Mouse (Mus musculus): ENCODE results near the gene Wfdc1. TPM values are rescaled to one million over a fixed set of nuclear protein-coding genes. Genes with fewer than 3 reads are reported as not detected.
A peak's percentile ranks its signal among the peaks of the same experiment; 100 is the strongest.

Gene Wfdc1
- 10 to 100 TPM; 65.6 to 68.3 TPM for total RNA-seq (2021)
- long read RNA-seq, experiment 1, transcript Wfdc1-201 (7 exons, 1,371 nt) = major isoform, 44 of 52 reads
- long read RNA-seq, experiment 1, partial matches to known transcripts = 4 of 52 reads
- long read RNA-seq, experiment 1, other reads (novel, unspliced or antisense) = 3 of 52 reads
- long read RNA-seq, experiment 2, transcript Wfdc1-201 (7 exons, 1,371 nt) = major isoform, 51 of 64 reads
- long read RNA-seq, experiment 2, partial matches to known transcripts = 5 of 64 reads
- long read RNA-seq, experiment 2, other reads (novel, unspliced or antisense) = 6 of 64 reads

DNA sequence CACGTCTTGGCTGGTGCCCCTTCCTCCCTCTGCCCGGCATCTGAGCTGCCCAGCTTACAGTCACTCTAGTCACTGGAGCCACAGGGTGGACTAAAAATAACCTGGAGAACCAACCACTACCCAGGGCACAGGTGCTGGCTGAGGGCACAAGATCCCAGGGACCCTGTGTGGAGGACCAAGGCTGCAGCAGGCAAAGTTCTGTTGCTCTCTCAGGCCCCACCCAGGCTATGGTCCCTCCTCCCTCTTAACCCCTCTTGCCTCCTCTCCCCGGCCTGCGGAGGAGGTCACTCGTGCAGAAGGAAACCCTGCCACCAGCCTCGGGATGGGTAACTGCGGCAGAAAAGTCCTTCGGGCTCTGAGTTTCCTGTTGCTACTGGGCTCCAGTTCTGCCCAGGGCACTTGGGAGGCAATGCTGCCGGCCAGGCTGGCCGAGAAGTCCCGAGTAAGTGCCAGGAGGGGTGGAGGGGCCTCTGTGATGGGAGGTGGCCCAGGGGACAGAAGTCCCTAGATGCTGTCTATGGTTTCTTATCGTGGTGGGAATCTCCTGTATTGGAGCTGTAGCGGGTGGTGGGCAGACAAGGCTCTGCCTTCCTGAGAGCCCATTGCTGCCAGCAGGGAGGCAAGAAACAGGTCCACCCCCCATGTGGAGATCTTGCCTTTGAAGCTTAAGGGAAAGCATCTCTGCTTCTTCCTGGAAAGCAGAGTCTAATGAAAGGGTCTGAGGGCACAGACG lies at the start of gene Wfdc1:
TSS of gene Wfdc1 (plus strand) at position 147 of the 733 bp plus-strand sequence.
- intact Hi-C loops (cut with DNase I; ENCODE audit: low total_unique reads) = no loop called here

DNA sequence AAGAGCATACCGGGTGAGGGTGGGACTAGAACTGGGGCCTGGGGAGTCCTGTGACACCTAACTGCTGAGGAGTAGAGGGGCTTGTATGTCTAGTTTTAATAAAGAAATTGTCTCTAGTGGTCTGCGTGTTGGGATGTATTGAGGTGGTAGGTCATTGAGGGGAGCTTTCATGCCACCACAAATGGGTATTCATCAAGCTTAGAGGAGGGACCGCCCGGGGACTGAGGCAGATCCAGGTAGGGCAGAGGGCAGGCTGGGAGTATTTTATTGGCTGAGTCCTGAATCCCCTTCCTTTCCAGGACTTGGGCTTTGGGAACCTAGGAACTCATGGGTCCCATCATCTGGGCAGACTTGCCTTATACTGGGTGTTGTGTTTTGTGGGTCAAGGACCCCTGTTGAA lies 49.4 kb upstream of the Wfdc1 start:
- intact Hi-C loops (cut with DNase I; ENCODE audit: low total_unique reads) = no loop called here
- no peak for DNase-seq

More for the DNA sequence above, at the start of gene Wfdc1:
- DNase-seq = peak; percentile 73

DNA sequence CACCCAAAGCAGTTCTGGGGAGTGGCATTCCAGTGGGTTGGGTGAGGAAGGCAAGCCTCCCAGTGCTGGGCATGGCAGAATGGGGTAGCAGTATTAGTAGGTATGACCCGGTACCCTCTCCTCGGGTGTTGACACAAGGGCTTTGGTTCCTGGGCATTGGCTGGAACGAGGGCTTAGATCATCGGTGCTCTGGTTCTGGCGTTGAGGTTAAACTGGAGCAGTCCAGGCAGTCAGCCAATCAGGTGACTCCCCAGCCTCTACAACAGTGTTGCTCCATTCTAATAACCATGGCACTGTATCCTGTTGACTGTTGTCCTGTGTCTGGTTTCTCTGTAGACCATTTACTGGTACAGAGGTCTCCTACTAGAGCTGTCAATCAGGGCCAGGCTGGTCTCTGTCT lies 48.6 kb upstream of the Wfdc1 start:
- intact Hi-C loops (cut with DNase I; ENCODE audit: low total_unique reads) = no loop called here
- no peak for DNase-seq

DNA sequence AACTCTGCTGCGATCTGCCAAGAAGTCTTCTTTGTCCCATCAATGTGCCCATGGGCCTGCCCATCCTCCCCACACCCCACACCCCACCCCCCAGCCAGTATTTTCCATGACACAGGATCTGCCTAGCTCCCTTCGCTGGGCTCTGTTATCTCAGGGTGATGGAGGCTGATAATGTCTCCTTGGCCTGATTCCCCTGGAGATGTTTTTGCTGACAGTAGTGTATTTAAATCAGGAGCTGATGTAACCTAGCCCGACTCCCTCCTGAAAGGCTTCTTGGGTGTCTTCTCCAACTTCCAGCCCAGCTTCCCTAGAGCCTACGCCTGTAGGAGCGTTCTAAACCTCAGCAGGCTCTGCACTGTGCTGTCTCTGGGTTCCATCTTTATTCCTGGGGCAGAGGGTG lies 47.3 kb upstream of the Wfdc1 start:
- intact Hi-C loops (cut with DNase I; ENCODE audit: low total_unique reads) = no loop called here

DNA sequence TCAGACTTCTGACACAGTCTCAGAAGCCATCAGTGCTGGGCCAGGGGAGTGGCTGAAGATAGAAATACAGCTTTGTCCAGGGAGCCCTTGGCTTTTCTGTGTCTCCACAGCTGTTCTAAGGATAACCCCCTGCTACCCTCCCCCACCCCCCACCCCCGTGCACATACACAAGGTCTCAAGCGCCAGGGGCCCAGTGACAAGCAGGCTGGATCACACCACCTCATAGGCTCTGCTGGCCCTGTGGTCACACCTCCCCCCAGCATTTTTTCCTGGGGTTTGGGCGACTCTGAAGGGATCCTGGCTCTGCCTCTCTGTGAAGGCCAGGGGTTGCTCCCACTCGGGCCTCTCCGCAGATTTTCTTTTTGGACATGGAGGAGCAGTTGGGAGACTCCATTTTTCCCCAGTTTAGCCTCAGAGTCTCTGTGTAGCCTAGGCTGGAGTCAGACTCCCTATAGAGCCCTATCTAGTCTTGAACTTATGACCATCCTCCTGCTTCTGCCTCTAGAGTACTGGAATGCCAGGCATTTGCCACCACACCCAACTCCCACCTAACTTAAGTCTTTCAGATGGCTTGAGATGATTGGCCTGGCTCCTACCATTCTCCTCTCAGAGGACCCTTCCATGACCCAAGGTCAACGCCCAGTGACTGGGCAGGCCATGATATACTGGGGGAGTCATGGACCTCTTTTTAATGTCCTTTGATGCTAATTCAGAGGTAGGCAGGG lies 45.9 kb upstream of the Wfdc1 start:
- intact Hi-C loops (cut with DNase I; ENCODE audit: low total_unique reads) = no loop called here
- DNase-seq = no peak

More for the DNA sequence above, 47.3 kb upstream of the Wfdc1 start:
- no peak for DNase-seq

DNA sequence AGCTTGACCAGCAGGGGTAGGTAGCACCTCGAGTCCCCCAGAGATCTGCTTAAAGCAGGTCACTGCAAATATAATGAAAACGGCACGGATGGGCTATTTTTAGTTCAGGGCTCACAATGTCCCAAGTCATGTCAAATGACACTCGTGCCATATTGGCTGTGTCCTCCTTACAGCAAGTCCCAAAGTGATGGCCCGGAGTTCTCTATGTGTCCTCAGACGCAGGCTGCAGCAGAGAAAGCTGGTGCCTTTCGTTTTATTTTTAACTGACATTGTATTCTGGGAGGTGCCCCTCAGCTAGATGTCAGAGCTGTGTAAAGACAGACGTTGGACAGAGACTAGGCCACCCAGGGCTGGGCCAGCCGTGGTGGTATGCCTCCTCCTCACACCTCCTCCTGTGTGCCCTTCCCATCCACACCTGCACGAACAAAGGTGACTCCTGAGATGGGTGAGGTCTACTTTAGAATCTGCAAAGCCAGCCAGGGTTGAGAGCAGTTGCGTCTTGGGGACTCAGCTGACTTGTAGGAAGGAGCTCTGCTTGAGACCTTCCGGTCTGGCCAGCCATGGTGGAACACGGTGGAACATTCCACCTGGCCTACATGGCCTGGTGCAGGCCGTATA lies 45.2 kb upstream of the Wfdc1 start:
- no peak for DNase-seq

DNA sequence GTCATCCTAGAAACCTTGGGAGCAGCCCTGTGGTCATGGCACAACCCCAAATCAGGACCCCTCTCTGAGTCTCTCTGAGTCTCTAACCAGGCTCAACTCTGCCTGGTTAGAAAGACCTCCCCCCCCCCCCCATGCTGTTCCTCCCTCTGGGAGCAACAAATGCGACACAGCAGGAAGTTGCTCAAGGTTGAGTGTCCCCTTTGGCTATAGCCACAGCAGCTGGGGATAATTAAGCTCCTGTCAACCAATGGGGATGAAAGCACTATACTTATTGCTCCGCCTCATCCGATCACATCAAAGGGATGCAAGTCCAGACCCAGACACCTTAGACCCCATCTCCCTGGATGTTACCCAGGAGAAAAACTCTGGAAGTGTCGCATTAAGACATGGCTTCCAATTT lies 43.6 kb upstream of the Wfdc1 start:
- intact Hi-C loops (cut with DNase I; ENCODE audit: low total_unique reads) = no loop called here
- no peak for DNase-seq

More for the DNA sequence above, 45.2 kb upstream of the Wfdc1 start:
- intact Hi-C loops (cut with DNase I; ENCODE audit: low total_unique reads) = no loop called here

DNA sequence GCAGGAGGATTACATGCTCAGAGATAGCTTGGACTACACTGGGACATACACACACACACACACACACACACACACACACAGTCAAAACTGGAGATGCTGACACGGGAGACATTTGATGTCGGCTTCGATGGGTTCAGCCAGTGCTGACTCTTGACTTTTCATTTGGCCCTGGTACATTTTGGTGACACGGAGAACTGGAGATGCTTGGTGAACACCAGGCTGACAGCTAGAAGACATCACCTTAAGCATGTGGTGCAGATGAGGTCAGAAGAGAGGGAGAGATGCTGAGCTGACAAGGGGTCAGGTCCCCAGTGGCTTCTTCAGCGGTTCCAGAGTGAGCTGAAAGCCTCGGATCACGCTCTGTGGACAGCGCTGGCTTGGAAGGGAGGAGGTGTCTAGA lies 43.1 kb upstream of the Wfdc1 start:
- DNase-seq = no peak

DNA sequence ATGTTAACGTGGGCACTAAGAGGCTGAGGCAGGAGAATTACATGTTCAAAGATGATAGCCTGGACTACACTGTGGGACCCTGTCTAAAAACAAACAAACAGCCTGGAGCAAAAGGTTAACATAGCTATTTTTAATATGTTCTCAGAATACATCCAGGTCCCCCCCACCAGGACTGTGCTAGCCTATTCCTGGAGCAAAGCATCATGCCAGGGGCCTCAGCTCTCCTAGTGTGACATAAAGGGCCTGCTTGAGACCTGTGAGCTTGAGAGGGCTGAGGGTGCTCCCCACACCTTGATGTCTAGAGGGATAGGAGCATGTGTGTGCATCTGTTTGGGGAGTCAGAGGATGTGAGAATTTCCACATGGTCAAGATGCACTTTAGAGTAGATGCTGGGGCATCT lies 42.4 kb upstream of the Wfdc1 start:
- no peak for DNase-seq
- intact Hi-C loops (cut with DNase I; ENCODE audit: low total_unique reads) = no loop called here

More for the DNA sequence above, 43.1 kb upstream of the Wfdc1 start:
- intact Hi-C loops (cut with DNase I; ENCODE audit: low total_unique reads) = no loop called here

DNA sequence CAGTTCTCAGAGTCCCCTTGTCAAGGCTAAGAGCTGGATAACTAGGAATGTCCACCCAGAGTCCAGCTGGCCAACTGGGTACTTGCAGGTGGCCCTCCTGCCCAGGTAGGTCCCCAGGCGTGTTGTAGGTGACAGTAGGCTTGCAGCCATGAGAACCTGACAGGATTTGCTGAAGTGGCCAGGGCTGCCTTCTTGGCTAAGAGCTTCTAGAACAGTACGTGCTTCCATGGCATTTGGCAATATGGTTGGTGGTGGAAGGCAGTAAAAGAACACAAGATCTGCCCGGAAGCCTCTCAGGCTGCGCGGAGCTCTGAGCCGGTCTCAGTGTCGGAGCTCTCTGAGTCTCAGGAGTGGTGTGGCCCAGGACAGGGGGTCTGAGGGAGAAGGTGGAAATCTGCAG lies 41.2 kb upstream of the Wfdc1 start:
- intact Hi-C loops (cut with DNase I; ENCODE audit: low total_unique reads) = no loop called here
- no peak for DNase-seq

DNA sequence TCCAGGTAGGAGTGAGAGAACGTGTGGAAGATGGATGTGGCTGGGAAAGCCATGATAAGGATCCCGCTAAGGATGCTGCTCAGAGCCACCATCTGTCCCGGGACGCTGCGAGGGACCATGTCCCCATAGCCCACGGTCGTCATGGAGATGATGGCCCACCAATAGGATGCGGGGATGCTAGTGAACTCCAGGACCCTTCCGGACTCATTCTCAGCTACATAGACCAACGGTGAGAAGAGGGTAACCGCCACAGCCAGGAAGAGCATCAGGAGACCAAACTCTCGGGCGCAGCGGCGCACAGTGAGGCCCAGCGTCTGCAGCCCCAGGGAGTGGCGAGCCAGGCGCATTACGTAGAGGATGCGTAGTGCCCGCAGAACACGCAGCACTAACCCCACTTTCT lies 40.4 kb upstream of the Wfdc1 start:
- intact Hi-C loops (cut with DNase I; ENCODE audit: low total_unique reads) = no loop called here

DNA sequence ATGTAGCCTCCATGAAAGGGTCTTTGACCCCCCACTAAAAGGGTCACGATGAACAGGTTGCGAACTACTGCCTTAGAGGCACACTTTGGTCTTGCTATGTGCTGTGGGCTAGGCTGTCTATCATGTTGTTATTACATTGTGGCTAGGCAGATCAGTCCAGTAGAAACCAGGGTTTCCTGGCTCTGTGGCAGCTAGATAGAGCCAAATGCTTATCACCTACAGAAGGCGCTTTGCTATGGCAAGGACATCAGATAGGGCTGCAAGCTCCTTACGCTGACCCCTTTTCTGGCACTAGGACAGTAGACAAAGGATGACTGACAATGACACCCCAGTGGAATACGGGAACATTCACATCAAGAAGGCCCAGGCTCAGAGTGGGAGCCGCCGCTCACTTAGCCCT lies 39.0 kb upstream of the Wfdc1 start:
- no peak for DNase-seq
- intact Hi-C loops (cut with DNase I; ENCODE audit: low total_unique reads) = no loop called here

More for the DNA sequence above, 40.4 kb upstream of the Wfdc1 start:
- DNase-seq = no peak

DNA sequence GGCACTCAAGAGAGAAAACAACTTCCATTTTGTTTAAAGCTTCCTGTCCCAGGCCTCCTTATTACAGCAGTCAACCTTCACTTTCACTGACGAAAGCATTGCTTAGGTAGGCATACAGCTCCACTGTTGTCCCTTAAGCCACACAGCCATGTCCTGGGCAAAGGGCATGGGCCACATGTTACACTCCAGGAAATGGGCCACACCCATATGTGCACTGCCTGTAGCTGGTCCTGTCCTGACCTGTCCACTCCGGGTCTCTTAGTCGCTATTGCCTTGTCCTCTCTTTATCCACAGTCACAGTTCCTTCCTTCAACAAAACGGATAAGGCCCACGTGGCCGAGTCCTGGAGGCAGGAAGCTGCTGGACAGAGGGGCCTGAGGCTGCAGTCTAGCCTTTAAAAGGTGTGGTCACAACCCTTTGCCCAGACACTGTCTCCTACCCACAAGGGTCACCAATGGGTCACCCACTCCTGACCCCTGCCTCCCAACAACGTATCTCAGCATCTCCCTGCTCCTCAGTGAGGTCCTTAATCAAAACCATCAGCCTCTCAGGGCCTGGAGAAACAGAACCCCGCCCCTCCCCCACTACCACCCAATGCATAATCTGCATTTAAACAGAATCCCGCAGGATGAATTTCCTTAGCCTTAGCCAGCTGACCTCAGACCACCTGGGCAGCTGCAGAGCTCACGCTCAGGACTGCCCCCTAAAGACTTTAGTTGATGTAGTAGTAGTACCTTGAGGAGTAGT lies 38.4 kb upstream of the Wfdc1 start:
- intact Hi-C loops (cut with DNase I; ENCODE audit: low total_unique reads) = no loop called here
- DNase-seq = no peak

DNA sequence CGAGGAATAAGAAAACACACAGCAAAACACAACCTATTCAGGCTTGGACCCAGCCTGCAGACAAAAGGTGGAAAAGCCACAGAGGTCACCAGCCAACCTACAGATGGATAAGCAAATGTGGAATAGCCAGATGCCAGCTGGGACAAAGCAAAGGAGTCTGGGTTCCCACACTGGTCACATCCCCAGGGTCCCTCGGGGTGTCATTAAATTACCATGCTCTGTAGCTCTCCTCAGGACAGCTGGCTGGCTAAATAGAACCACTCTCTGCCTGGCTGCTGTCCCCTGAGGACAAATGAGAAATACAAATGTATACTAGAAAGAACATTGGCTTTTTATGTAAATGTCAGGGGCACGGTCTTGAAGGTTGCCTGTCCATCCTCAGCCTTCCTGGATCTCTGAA lies 35.3 kb upstream of the Wfdc1 start:
- intact Hi-C loops (cut with DNase I; ENCODE audit: low total_unique reads) = no loop called here
- DNase-seq = no peak

DNA sequence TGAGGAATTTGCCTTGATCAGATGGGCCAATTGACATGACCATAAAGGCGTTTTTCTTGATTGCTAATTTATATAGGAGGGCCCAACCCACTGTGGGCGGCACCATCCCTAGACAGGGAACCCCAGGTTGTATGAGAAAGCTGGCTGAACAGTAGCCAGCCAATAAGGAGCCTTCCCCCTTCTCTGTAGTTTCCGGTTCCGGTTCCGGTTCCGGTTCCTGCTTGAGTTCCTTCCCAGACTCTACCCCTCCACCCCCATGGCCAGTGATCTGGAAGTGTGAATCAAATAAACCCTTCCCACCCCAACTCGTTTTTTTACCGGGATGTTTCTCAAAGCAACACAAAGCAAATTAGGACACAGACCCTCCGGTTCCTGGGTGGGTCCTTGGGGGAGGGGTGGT lies 33.9 kb upstream of the Wfdc1 start:
- intact Hi-C loops (cut with DNase I; ENCODE audit: low total_unique reads) = no loop called here
- DNase-seq = no peak

DNA sequence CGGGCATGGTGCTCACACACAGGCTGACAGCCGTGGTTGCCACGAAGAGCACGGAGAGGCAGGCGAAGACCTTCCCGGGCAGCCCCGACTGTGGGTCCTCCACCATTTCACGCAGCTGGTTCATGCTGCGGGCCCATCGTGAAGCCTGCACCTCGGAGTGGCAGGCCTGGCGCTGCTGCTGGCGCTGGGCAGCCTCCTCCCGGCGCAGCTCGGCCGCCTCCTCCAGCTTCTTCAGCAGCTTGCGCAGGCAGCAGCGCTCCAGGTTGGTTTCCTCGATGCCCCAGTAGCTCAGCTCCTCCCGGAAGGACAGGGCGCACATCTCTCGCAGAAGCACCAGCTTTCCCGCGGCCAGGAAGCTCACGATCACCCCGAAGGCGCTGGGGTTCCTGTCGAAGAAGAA lies 33.3 kb upstream of the Wfdc1 start:
- intact Hi-C loops (cut with DNase I; ENCODE audit: low total_unique reads) = no loop called here
- DNase-seq = no peak

DNA sequence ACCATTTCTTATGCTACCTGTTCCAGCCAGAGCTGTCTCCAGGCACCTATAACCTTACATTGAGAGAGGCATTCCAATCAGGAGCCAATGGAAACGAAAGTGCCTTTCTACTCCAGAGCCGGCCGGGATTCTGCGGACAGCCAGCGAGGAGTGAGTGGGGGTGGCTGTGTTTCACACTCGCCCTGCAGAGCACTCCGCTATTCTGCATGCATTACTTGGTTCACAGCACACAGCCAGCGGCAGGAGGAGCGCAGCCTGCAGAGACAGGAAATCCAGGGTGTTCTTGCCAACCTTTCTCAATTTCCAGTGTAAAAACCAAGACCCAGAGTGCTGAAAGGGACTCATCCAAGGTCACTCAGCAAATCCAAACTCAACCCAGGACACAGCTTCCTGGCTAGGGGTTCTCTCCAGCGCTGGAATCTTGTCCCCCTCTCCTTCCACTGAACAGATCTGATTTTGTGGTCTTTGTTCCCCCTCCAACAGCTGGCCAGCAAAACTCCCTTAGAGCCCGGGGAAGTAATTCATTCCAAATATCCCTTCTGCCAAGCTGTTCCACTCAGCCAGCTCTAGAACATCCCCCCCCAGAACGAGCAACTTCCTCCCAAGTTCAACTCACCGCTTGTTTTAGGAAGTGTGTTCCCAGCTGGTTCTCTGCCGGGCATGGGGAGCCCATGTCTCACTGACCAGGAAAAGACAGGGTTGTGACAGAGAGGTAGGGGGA lies 31.4 kb upstream of the Wfdc1 start:
- DNase-seq = no peak
- intact Hi-C loops (cut with DNase I; ENCODE audit: low total_unique reads) = no loop called here

DNA sequence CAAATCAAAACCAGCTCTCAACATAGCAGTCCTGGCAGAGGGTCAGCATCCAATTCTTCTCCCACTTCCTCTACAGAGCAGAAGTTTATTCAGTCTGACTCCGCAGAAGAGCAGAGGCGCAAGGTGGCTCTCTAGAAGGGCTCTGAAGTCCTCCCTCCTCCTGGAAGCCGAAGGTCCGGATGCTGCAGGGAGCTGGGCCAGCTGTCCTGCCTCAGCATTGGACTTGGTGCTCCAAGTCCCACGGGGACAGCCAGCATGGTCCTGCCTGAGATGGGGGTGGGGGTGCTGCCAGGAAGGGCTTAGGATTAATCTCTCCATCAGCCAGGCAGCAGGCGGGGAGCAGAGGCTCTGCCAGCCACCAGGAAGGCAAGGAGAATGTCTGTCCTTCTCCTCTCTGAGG lies 30.8 kb upstream of the Wfdc1 start, which contains the start of gene Kcng4:
TSS of gene Kcng4 (minus strand) at position 303 of the 400 bp plus-strand sequence.
- intact Hi-C loops (cut with DNase I; ENCODE audit: low total_unique reads) = no loop called here
- peak; percentile 59 for DNase-seq

DNA sequence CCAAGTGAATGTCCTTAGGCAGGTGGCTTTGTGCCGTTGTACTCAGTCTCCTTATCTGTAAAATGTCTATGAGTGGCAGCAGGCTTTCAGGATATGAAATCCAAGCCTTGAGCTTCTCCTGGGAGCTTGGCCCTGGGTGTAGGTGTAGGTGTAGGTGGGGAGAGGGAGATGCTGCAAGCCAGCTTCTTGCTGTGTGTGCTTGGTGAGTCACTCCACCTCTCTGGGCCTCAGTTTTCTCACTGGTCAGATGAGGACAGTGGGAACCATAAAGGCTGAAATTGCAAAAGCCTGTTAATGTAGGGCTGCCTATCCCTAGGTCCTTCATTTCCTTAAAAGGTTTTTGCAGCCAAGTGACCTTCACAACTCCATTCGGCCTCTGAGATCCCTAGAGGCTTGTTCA lies 30.2 kb upstream of the Wfdc1 start:
- intact Hi-C loops (cut with DNase I; ENCODE audit: low total_unique reads) = no loop called here
- DNase-seq = no peak

Measured in gastrocnemius, postnatal 14 days (tissue).